Mouse (Mus musculus) MEL (cell line): ENCODE data around the gene Ranbp10. TPM values are rescaled to one million over a fixed set of nuclear protein-coding genes. Genes with fewer than 3 reads are reported as not detected.

Experiments used
- DNase-seq: peaks from one replicate; pipeline ENCODE4 v3.0.0; 2011; ENCODE audit warnings: low read depth, low spot score
- H3K27ac ChIP-seq: 2 replicates; pipeline ENCODE4 v1.5.1; 2012; ENCODE audit warnings: low read depth, mild to moderate bottlenecking, control low read depth, low read length, moderate library complexity; ENCODE audit not compliant: control insufficient read depth
- H3K27me3 ChIP-seq, 2 experiments: fragments of 150-350 bp in 1 of 2; sonication (generic) in 1 of 2; 2 replicates each; pipeline ENCODE4 v1.6.1; 2012; ENCODE audit warnings: low read length in 2 of 2, mild to moderate bottlenecking in 2 of 2, improper control_type of control experiment in 1 of 2, moderate library complexity in 1 of 2; ENCODE audit not compliant: insufficient read depth in 2 of 2, control insufficient read depth in 1 of 2
- H3K36me3 ChIP-seq, 2 experiments: 2 replicates each; pipeline ENCODE4 v1.6.1; 2012 to 2014; ENCODE audit warnings: low read length in 2 of 2, improper control_type of control experiment in 1 of 2, inconsistent platforms in 1 of 2, mild to moderate bottlenecking in 1 of 2; ENCODE audit not compliant: insufficient read depth in 2 of 2, control insufficient read depth in 1 of 2
- H3K4me1 ChIP-seq, 2 experiments: fragments of 150-350 bp in 1 of 2; sonication (generic) in 1 of 2; 2 replicates each; pipeline ENCODE4 v1.6.1; 2012; ENCODE audit warnings: low read length in 2 of 2, improper control_type of control experiment in 1 of 2, mild to moderate bottlenecking in 1 of 2; ENCODE audit not compliant: insufficient read depth in 2 of 2, control insufficient read depth in 1 of 2
- H3K4me3 ChIP-seq, 2 experiments: fragments of 150-350 bp in 1 of 2; sonication (generic) in 1 of 2; 2 replicates each; pipeline ENCODE4 v1.5.1; 2012; ENCODE audit warnings: low read depth in 2 of 2, low read length in 2 of 2, mild to moderate bottlenecking in 2 of 2, moderate library complexity in 2 of 2, control low read depth in 1 of 2, improper control_type of control experiment in 1 of 2; ENCODE audit not compliant: control insufficient read depth in 1 of 2, insufficient read depth in 1 of 2
- H3K79me2 ChIP-seq: 2 replicates; pipeline ENCODE4 v1.6.1; 2012; ENCODE audit warnings: mild to moderate bottlenecking, low read length, moderate library complexity; ENCODE audit not compliant: control insufficient read depth, poor library complexity, insufficient read depth
- H3K9ac ChIP-seq: 2 replicates; pipeline ENCODE4 v1.6.1; 2012; ENCODE audit warnings: low read depth, mild to moderate bottlenecking, control low read depth, low read length, moderate library complexity; ENCODE audit not compliant: control insufficient read depth, poor library complexity, severe bottlenecking
- H3K9me3 ChIP-seq: fragments of 150-350 bp; sonication (generic); replicated peaks from 2 replicates; pipeline ENCODE4 v1.6.1; 2012; ENCODE audit warnings: mild to moderate bottlenecking, low read length, improper control_type of control experiment, moderate library complexity; ENCODE audit not compliant: insufficient read depth
- BHLHE40 ChIP-seq: IDR thresholded peaks from 2 replicates; pipeline ENCODE4 v1.6.1; 2012; ENCODE audit warnings: low read depth, mild to moderate bottlenecking, inconsistent platforms, low read length, improper control_type of control experiment, borderline replicate concordance
- CHD1 ChIP-seq: IDR thresholded peaks from 2 replicates; pipeline ENCODE4 v1.6.1; 2012; ENCODE audit warnings: low read depth, mild to moderate bottlenecking, inconsistent platforms, low read length, improper control_type of control experiment
- CHD2 ChIP-seq: IDR thresholded peaks from 2 replicates; pipeline ENCODE4 v1.6.1; 2011; ENCODE audit warnings: low read length, improper control_type of control experiment
- CTCF ChIP-seq, 3 experiments: IDR thresholded peaks in 2 of 3; conservative IDR thresholded peaks in 1 of 3; 2 replicates each; pipeline ENCODE4 v1.5.1; 2011 to 2012; ENCODE audit warnings: low read length in 3 of 3, low read depth in 2 of 3, mild to moderate bottlenecking in 2 of 3, improper control_type of control experiment in 1 of 3, inconsistent platforms in 1 of 3, mixed read lengths in 1 of 3, moderate library complexity in 1 of 3; ENCODE audit not compliant: control insufficient read depth in 1 of 3, insufficient read depth in 1 of 3, poor library complexity in 1 of 3, severe bottlenecking in 1 of 3
- E2F4 ChIP-seq: IDR thresholded peaks from 2 replicates; pipeline ENCODE4 v1.6.1; 2011; ENCODE audit warnings: low read depth, low read length, improper control_type of control experiment, borderline replicate concordance
- ELF1 ChIP-seq: IDR thresholded peaks from 2 replicates; pipeline ENCODE4 v1.6.1; 2014; ENCODE audit warnings: low read depth, mild to moderate bottlenecking, inconsistent platforms, low read length, improper control_type of control experiment, moderate library complexity
- EP300 ChIP-seq, 2 experiments: IDR thresholded peaks; 2 replicates each; pipeline ENCODE4 v1.6.1; 2011; ENCODE audit warnings: improper control_type of control experiment in 2 of 2, low read length in 2 of 2, low read depth in 1 of 2, mild to moderate bottlenecking in 1 of 2
- ETS1 ChIP-seq: IDR thresholded peaks from 2 replicates; pipeline ENCODE4 v1.6.1; 2012; ENCODE audit warnings: low read depth, mild to moderate bottlenecking, inconsistent platforms, low read length, improper control_type of control experiment, moderate library complexity
- GATA1 ChIP-seq: IDR thresholded peaks from 2 replicates; pipeline ENCODE4 v1.6.1; 2011; ENCODE audit warnings: low read depth, low read length, improper control_type of control experiment
- HCFC1 ChIP-seq: IDR thresholded peaks from 2 replicates; pipeline ENCODE4 v1.6.1; 2012; ENCODE audit warnings: low read depth, mild to moderate bottlenecking, inconsistent platforms, low read length, improper control_type of control experiment, moderate library complexity
- JUND ChIP-seq: IDR thresholded peaks from 2 replicates; pipeline ENCODE4 v1.6.1; 2011; ENCODE audit warnings: low read depth, mild to moderate bottlenecking, improper control_type of control experiment, low read length
- MAFK ChIP-seq: IDR thresholded peaks from 2 replicates; pipeline ENCODE4 v1.6.1; 2011; ENCODE audit warnings: low read depth, mild to moderate bottlenecking, low read length, improper control_type of control experiment, borderline replicate concordance
- MAX ChIP-seq: IDR thresholded peaks from 2 replicates; pipeline ENCODE4 v1.6.1; 2011; ENCODE audit warnings: low read length, improper control_type of control experiment
- MAZ ChIP-seq: IDR thresholded peaks from 2 replicates; pipeline ENCODE4 v1.6.1; 2012; ENCODE audit warnings: low read depth, mild to moderate bottlenecking, inconsistent platforms, low read length, improper control_type of control experiment
- MXI1 ChIP-seq: IDR thresholded peaks from 2 replicates; pipeline ENCODE4 v1.6.1; 2011; ENCODE audit warnings: mild to moderate bottlenecking, low read depth, low read length, improper control_type of control experiment
- MYB ChIP-seq: IDR thresholded peaks from 2 replicates; pipeline ENCODE4 v1.6.1; 2011; ENCODE audit warnings: mild to moderate bottlenecking, low read depth, low read length, improper control_type of control experiment
- MYC ChIP-seq: IDR thresholded peaks from 2 replicates; pipeline ENCODE4 v1.6.1; 2011; ENCODE audit warnings: low read depth, mild to moderate bottlenecking, low read length, improper control_type of control experiment, moderate library complexity
- NELFE ChIP-seq: IDR thresholded peaks from 2 replicates; pipeline ENCODE4 v1.6.1; 2011; ENCODE audit warnings: low read depth, low read length, improper control_type of control experiment
- NRF1 ChIP-seq: IDR thresholded peaks from 2 replicates; pipeline ENCODE4 v1.6.1; 2014; ENCODE audit warnings: low read depth, mild to moderate bottlenecking, inconsistent platforms, low read length, improper control_type of control experiment, moderate library complexity; ENCODE audit not compliant: poor library complexity, insufficient read depth, severe bottlenecking
- POLR2A ChIP-seq, 2 experiments: IDR thresholded peaks; 2 replicates each; pipeline ENCODE4 v1.6.1; 2011 to 2012; ENCODE audit warnings: low read length in 2 of 2, mild to moderate bottlenecking in 2 of 2, control low read depth in 1 of 2, improper control_type of control experiment in 1 of 2, low read depth in 1 of 2, moderate library complexity in 1 of 2; ENCODE audit not compliant: control insufficient read depth in 1 of 2, insufficient read depth in 1 of 2, poor library complexity in 1 of 2
- POLR2AphosphoS2 ChIP-seq: IDR thresholded peaks from 2 replicates; pipeline ENCODE4 v1.6.1; 2011; ENCODE audit warnings: low read length, improper control_type of control experiment
- POLR2AphosphoS5 ChIP-seq: IDR thresholded peaks from 2 replicates; pipeline ENCODE4 v1.6.1; 2012; ENCODE audit warnings: low read depth, borderline replicate concordance, mild to moderate bottlenecking, inconsistent platforms, low read length, moderate library complexity, mixed read lengths
- RAD21 ChIP-seq: IDR thresholded peaks from 2 replicates; pipeline ENCODE4 v1.6.1; 2011; ENCODE audit warnings: mild to moderate bottlenecking, low read depth, low read length, improper control_type of control experiment
- RCOR1 ChIP-seq: IDR thresholded peaks from 2 replicates; pipeline ENCODE4 v1.6.1; 2012; ENCODE audit warnings: low read depth, mild to moderate bottlenecking, inconsistent platforms, low read length, improper control_type of control experiment
- SIN3A ChIP-seq: IDR thresholded peaks from 2 replicates; pipeline ENCODE4 v1.6.1; 2012; ENCODE audit warnings: low read length, improper control_type of control experiment, inconsistent platforms
- SMC3 ChIP-seq: IDR thresholded peaks from 2 replicates; pipeline ENCODE4 v1.6.1; 2011; ENCODE audit warnings: low read depth, low read length, improper control_type of control experiment
- TAL1 ChIP-seq: IDR thresholded peaks from 2 replicates; pipeline ENCODE4 v1.6.1; 2012; ENCODE audit warnings: mild to moderate bottlenecking, inconsistent platforms, low read length, moderate library complexity, mixed read lengths
- TBP ChIP-seq: IDR thresholded peaks from 2 replicates; pipeline ENCODE4 v1.8.0; 2011; ENCODE audit warnings: low read depth, low read length, improper control_type of control experiment
- TCF12 ChIP-seq: IDR thresholded peaks from 2 replicates; pipeline ENCODE4 v1.6.1; 2014; ENCODE audit warnings: low read depth, mild to moderate bottlenecking, inconsistent platforms, low read length, improper control_type of control experiment, moderate library complexity
- UBTF ChIP-seq: IDR thresholded peaks from 2 replicates; pipeline ENCODE4 v1.6.1; 2012; ENCODE audit warnings: low read depth, mild to moderate bottlenecking, inconsistent platforms, low read length, improper control_type of control experiment, moderate library complexity, borderline replicate concordance; ENCODE audit not compliant: insufficient read depth
- USF2 ChIP-seq, 2 experiments: IDR thresholded peaks; 2 replicates each; pipeline ENCODE4 v1.6.1; 2011 to 2012; ENCODE audit warnings: improper control_type of control experiment in 2 of 2, low read length in 2 of 2, borderline replicate concordance in 1 of 2, inconsistent platforms in 1 of 2, low read depth in 1 of 2, mild to moderate bottlenecking in 1 of 2; ENCODE audit not compliant: insufficient read depth in 1 of 2
- ZC3H11A ChIP-seq: IDR thresholded peaks from 2 replicates; pipeline ENCODE4 v1.6.1; 2012; ENCODE audit warnings: low read depth, mild to moderate bottlenecking, inconsistent platforms, low read length, improper control_type of control experiment
- ZKSCAN1 ChIP-seq: IDR thresholded peaks from 2 replicates; pipeline ENCODE4 v1.6.1; 2012; ENCODE audit warnings: low read depth, mild to moderate bottlenecking, inconsistent platforms, low read length, improper control_type of control experiment, moderate library complexity
- ZMIZ1 ChIP-seq: IDR thresholded peaks from 2 replicates; pipeline ENCODE4 v1.6.1; 2012; ENCODE audit warnings: low read depth, mild to moderate bottlenecking, inconsistent platforms, low read length, improper control_type of control experiment, moderate library complexity
- polyA plus RNA-seq, 2 experiments: library from polyadenylated mRNA; stranded (reverse) in 1 of 2; unstranded in 1 of 2; fragments of >175 nt in 1 of 2; fragments of >200 nt in 1 of 2; gene quantifications; 2 replicates each; pipeline versions ENCODE4 v1.2.1 to v1.2.4; 2012; ENCODE audit warnings: low replicate concordance in 2 of 2, low read depth in 1 of 2; ENCODE audit not compliant: insufficient read length in 2 of 2, insufficient read depth in 1 of 2, missing spikeins in 1 of 2
- total RNA-seq: library from RNA; depleted of rRNA; stranded (reverse); fragments of 300-350 nt; gene quantifications from 2 replicates; pipeline ENCODE4 v1.2.3, GENCODE M21; 2012; rRNA removed

The Ranbp10 gene
- total RNA-seq (7.4 and 7.7 TPM in 2 replicates), polyA plus RNA-seq (10 to 100 TPM in 1 of 2 experiments, not detected in 1; 22.1 TPM)

DNA sequence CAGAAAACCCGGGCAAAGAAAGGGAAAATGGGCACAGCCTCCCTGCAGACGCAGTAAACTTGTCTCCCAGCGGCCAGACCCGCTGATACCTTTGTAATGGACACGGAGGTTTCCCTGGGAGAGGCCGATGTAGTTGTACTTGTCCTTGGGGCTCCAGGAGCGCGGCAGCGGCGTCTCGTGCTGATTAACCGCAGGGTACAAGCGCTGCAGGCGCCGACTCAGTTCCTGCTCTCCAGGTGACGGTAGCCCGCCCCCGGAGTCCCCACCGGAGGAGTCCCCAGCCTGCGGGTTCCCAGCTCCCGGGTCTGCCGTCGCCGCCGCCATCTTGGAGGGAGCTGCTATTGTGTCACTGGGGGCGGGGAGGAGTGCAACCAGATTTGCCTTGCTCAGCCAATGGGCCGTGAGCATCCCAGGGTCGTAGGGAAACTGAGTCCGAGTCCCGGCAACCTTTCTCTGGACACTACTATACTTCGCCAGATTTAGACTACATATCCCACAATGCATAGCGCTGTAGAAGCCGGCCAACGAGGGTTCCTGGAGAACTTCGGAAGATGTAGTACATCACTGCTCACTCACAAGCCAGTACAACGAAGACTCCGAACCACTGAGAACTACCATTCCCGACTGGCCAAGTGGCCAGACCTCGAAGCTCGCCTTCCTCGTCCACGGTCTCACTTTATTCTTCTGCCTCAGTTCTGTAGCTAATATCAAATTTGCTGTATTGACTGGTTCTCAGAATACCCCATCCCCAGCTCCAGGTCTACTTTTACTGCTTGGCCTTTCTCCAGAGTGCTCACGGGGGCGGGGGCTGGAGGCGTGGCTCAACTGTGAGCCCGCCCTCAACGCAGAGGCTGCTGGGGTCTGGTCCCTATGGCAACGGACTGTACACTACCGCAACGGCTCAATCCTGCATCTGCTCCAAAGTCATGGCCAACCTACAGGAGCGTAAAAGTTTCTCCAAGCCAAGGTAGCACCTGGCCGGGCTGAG is at the start of gene Ranbp10, which contains the start of gene Tsnaxip1:
Gene Ranbp10, minus strand, starts transcription at position 490 of the 988 bp plus-strand sequence.
Gene Tsnaxip1, plus strand, starts transcription at position 871 of the 988 bp plus-strand sequence.
- peak within 1 kb of the TSS; percentile 58 to 82 for H3K4me3 ChIP-seq
- H3K4me1 ChIP-seq: peaks cover 0 to 11% of the 10 kb centered on the region in 2 experiments; a peak in 2 of 4 replicates
- H3K9ac ChIP-seq: peak within 1 kb of the TSS; percentile 77
- DNase-seq: peak; percentile 99
- peaks cover 11% of the 10 kb centered on the region for H3K79me2 ChIP-seq
- peaks cover 0 to 10% of the 10 kb centered on the region in 2 experiments; a peak in 3 of 4 replicates for H3K36me3 ChIP-seq
- H3K27me3 ChIP-seq: no peaks in the 10 kb centered on the region
- H3K9me3 ChIP-seq: no peaks in the 10 kb centered on the region
- H3K27ac ChIP-seq: peak within 1 kb of the TSS; percentile 53
- TF ChIP-seq ETS1: no peak
- peak; percentile 76 for TF ChIP-seq TCF12
- no peak for TF ChIP-seq GATA1
- TF ChIP-seq POLR2AphosphoS5: 0 out of 2 replicates have a peak, but pooled peaks have one; percentile 73
- TF ChIP-seq MAZ: peak; percentile 55; the same call in 1 of the 2 replicates
- peak; percentile 83 to 86 for TF ChIP-seq POLR2A (IDR thresholded peaks at IDR 0.05; ENCODE audit: control insufficient read depth in 1 of 2, insufficient read depth in 1 of 2, low read depth in 1 of 2, low read length in 2 of 2, poor library complexity in 1 of 2)
- TF ChIP-seq SIN3A: peak; percentile 99
- peak; percentile 59; the same call in 1 of the 2 replicates for TF ChIP-seq POLR2AphosphoS2
- TF ChIP-seq TBP: peak; percentile 92
- 0 out of 2 replicates have a peak, but pooled peaks have one; percentile 73 for TF ChIP-seq UBTF
- peak; percentile 66 for TF ChIP-seq ELF1
- TF ChIP-seq BHLHE40: no peak
- TF ChIP-seq HCFC1: peak; percentile 95
- TF ChIP-seq ZKSCAN1: no peak
- 0 out of 2 replicates have a peak, but pooled peaks have one; percentile 43 for TF ChIP-seq MYC
- no peak for TF ChIP-seq SMC3
- TF ChIP-seq CTCF (IDR thresholded peaks at IDR 0.05 in 2 of 3, conservative IDR thresholded peaks at IDR 0.05 in 1 of 3; ENCODE audit: control insufficient read depth in 1 of 3, insufficient read depth in 1 of 3, low read depth in 2 of 3, low read length in 3 of 3, poor library complexity in 1 of 3, severe bottlenecking in 1 of 3): no peak
- peak; percentile 98 for TF ChIP-seq MXI1
- TF ChIP-seq MAFK: no peak
- no peak for TF ChIP-seq JUND
- TF ChIP-seq RAD21: no peak
- no peak for TF ChIP-seq CHD1
- peak; percentile 68 for TF ChIP-seq NELFE
- no peak for TF ChIP-seq ZC3H11A
- TF ChIP-seq USF2 (IDR thresholded peaks at IDR 0.05; ENCODE audit: borderline replicate concordance in 1 of 2, insufficient read depth in 1 of 2, low read depth in 1 of 2, low read length in 2 of 2): no peak
- TF ChIP-seq MYB: no peak
- no peak for TF ChIP-seq EP300 (IDR thresholded peaks at IDR 0.05; ENCODE audit: low read depth in 1 of 2, low read length in 2 of 2)
- peak; percentile 33; the same call in 1 of the 2 replicates for TF ChIP-seq RCOR1
- no peak for TF ChIP-seq TAL1
- no peak; the same call in 1 of the 2 replicates for TF ChIP-seq MAX
- TF ChIP-seq NRF1: no peak
- TF ChIP-seq CHD2: no peak
- no peak for TF ChIP-seq ZMIZ1
- TF ChIP-seq E2F4: no peak
